Mouse (Mus musculus): ENCODE data around the gene Stkld1.

- TF ChIP-seq CTCF (IDR thresholded peaks at IDR 0.05; ENCODE audit: low read depth) (no peak), EP300 (IDR thresholded peaks at IDR 0.05; ENCODE audit: low read depth) (no peak)
Measured at GRCm38 (mm10) chr2:26905936-26906335, 27.9 kb upstream of the Stkld1 start.
